Mouse (Mus musculus) ES-E14 (cell line): ENCODE measurements around the gene Abcg8.

Experiments
- HCFC1 ChIP-seq: IDR thresholded peaks from 2 replicates; pipeline ENCODE4 v1.6.1; 2012; ENCODE audit warnings: low read length, inconsistent platforms, borderline replicate concordance; ENCODE audit not compliant: insufficient read depth
- MAFK ChIP-seq: IDR thresholded peaks from 2 replicates; pipeline ENCODE4 v1.6.1; 2014; ENCODE audit warnings: mild to moderate bottlenecking, low read depth, low read length, inconsistent platforms; ENCODE audit not compliant: insufficient read depth
- ZC3H11A ChIP-seq: IDR thresholded peaks from 2 replicates; pipeline ENCODE4 v1.6.1; 2012; ENCODE audit warnings: low read depth, mild to moderate bottlenecking, inconsistent platforms, low read length, borderline replicate concordance
- ZNF384 ChIP-seq: IDR thresholded peaks from 2 replicates; pipeline ENCODE4 v1.6.1; 2012; ENCODE audit warnings: low read depth, low read length, inconsistent platforms

DNA sequence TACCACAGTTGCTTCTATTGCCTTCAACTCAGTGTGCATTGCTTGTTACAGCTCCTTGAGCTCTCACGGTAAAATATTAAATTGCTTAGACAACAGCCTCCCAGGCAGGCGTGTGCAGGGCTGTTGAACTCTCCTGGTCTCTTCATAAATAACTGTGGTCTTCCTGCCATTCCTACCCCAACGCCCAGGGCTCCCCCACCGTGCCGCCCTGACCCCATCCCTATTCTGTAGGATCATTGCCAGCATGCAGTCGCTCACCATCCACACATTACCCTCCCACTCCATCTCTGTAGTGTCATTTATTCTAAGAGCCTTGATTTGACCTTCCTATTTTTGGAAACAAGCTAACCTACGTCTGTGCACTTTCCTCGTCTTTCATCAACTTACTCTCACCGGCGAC lies 11.0 kb upstream of the Abcg8 start:
- TF ChIP-seq HCFC1 (no peak), ZNF384 (no peak), ZC3H11A (no peak), MAFK (no peak)
